Mouse (Mus musculus): Measurements from ENCODE around the gene Garem2. TPM values are rescaled to one million over a fixed set of nuclear protein-coding genes. Genes with fewer than 3 reads are reported as not detected.

Garem2 gene
- not detected for polyA plus RNA-seq (2014; fragmentation: Illumina TruSeq; extraction: RNeasy Lipid Tissue Mini Kit (QIAGEN cat#74804); ENCODE audit: low read depth, low replicate concordance)

GRCm38 (mm10) chr5:30104841-30105667 is at the start of gene Garem2:
Gene Garem2, plus strand, starts transcription at chr5:30105161.

DNA sequence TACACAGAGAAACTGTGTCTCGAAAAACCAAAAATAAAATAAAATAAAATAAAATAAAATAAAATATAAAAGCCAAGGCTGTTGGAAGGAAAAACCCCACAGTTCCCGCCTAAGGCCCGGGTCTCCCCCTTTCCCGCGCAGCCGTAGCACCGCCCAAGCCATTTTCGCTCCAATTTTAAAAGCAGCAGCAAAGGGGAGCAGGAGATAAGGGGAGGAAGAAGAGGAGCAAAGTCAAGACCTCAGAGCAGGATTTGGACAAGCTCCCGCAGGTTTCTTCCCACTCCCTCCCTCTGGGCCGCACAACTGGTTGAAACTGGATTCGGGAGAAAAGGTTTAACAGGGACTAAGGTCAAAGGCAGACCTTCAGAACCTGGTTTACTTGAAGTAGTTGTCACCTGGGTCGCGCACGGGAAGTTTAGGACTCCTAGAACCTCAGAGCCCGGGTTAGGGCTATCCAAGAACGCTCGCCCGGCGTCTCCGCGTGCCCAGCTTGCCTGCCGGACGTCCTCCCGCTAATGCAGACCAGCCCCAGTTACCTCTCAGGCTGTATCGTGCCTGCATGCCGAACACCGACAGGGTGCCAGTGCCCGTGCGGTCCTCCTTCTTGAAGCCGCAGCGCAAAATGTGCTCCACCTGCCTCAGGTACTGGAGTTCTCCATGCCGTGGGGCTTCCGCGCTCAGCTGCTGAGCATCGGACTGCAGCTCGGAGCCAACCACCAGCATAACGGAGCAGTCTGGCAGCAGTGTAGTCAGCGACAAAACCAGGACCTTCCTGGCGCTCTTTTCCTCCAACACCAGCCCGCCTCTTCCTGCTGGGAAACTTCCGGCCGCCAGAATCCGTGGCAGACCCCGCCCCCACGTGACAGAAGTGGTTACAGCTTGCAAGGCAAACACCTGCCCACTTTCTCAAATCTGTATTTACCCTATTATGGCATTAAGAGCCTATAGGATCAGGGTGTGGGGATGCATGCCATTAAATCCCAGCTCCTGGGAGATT is 31.8 kb upstream of the Garem2 start, which contains the start of gene Tyms:
Gene Tyms (minus strand): TSS at position 793 of the 997 bp plus-strand sequence.

DNA sequence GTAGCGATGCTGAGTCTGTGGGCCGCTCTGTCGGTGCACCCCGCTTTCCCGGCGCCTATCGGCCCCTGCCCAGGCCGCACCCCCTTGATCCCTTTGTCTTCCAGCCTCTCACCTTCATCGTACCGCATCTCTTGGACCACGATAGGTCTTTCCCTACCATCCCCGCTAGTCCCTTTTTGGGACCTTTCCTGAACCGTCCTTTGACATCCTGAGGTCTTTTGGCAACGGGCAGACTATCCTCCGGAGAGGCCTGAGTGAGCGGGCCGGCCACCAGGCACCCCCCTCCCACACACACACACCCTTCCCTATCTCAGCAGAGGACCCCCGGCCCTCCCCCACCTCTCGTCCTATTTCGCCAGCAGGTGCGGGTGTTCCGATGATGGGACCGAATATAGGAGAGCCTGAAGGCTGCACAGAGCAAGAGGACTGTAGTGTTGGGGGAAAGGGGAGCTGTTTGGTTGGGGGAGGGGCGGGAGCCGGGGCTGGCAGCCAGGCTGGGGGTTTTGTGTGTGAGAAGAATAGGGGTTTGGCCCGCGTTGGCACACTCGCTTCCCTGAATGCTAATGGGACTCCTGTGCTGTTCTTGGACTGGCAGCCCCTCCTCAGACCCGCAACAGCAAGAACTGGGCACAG is 823 bp downstream of the Garem2 start, which contains the start of gene 3110082J24Rik:
Gene 3110082J24Rik (minus strand): TSS at position 419 of the 633 bp plus-strand sequence.

GRCm38 (mm10) chr5:30154474-30155394 is 49.8 kb downstream of the Garem2 start, which contains the start of the genes Hadha and Hadhb:
Gene Hadha, minus strand, starts transcription at chr5:30155162.
Gene Hadhb, plus strand, starts transcription at chr5:30155248.

Other genes with a start within 250 kb of the Garem2 start
- gene Il6, start 92.0 kb upstream of the Garem2 start, polyA plus RNA-seq (2014; fragmentation: Illumina TruSeq; extraction: RNeasy Lipid Tissue Mini Kit (QIAGEN cat#74804); ENCODE audit: low read depth, low replicate concordance), result not detected
- 34.7 TPM for gene Tyms, start 31.5 kb upstream of the Garem2 start, polyA plus RNA-seq (2014; fragmentation: Illumina TruSeq; extraction: RNeasy Lipid Tissue Mini Kit (QIAGEN cat#74804); ENCODE audit: low read depth, low replicate concordance)
- gene 3110082J24Rik, start 925 bp downstream of the Garem2 start, polyA plus RNA-seq (2014; fragmentation: Illumina TruSeq; extraction: RNeasy Lipid Tissue Mini Kit (QIAGEN cat#74804); ENCODE audit: low read depth, low replicate concordance), result not detected
- gene Hadha, start 50.0 kb downstream of the Garem2 start, polyA plus RNA-seq (2014; fragmentation: Illumina TruSeq; extraction: RNeasy Lipid Tissue Mini Kit (QIAGEN cat#74804); ENCODE audit: low read depth, low replicate concordance), result 314 TPM
- gene Hadhb, start 50.1 kb downstream of the Garem2 start, polyA plus RNA-seq (2014; fragmentation: Illumina TruSeq; extraction: RNeasy Lipid Tissue Mini Kit (QIAGEN cat#74804); ENCODE audit: low read depth, low replicate concordance), result 1,192 TPM
- not detected for gene Adgrf3, start 100.6 kb downstream of the Garem2 start, polyA plus RNA-seq (2014; fragmentation: Illumina TruSeq; extraction: RNeasy Lipid Tissue Mini Kit (QIAGEN cat#74804); ENCODE audit: low read depth, low replicate concordance)
- 18.7 TPM for gene Selenoi, start 127.4 kb downstream of the Garem2 start, polyA plus RNA-seq (2014; fragmentation: Illumina TruSeq; extraction: RNeasy Lipid Tissue Mini Kit (QIAGEN cat#74804); ENCODE audit: low read depth, low replicate concordance)
- not detected for gene Drc1, start 176.2 kb downstream of the Garem2 start, polyA plus RNA-seq (2014; fragmentation: Illumina TruSeq; extraction: RNeasy Lipid Tissue Mini Kit (QIAGEN cat#74804); ENCODE audit: low read depth, low replicate concordance)

Measured in kidney, adult 10 weeks (tissue).